Mouse (Mus musculus) megakaryocyte, embryonic 14.5 days (primary cell): ENCODE measurements around the gene Plekho2. TPM values are rescaled to one million over a fixed set of nuclear protein-coding genes. Genes with fewer than 3 reads are reported as not detected.

ENCODE experiments used
- H3K27me3 ChIP-seq: replicated peaks from 2 replicates; pipeline ENCODE3; 2012; ENCODE audit warnings: inconsistent platforms
- H3K36me3 ChIP-seq: replicated peaks from 2 replicates; pipeline ENCODE3; 2012; ENCODE audit warnings: low read length, inconsistent platforms, mixed read lengths
- H3K4me1 ChIP-seq: 2 replicates; pipeline ENCODE4 v1.6.1; 2012; ENCODE audit warnings: inconsistent platforms
- H3K4me3 ChIP-seq: replicated peaks from 2 replicates; pipeline ENCODE3; 2012; ENCODE audit warnings: moderate library complexity, mild to moderate bottlenecking, inconsistent platforms
- H3K9me3 ChIP-seq: 2 replicates; pipeline ENCODE4 v1.6.1; 2012; ENCODE audit warnings: inconsistent platforms
- FLI1 ChIP-seq: IDR thresholded peaks from 2 replicates; pipeline ENCODE4 v1.6.1; 2012; ENCODE audit warnings: low read length, inconsistent platforms, mixed read lengths
- GATA1 ChIP-seq: IDR thresholded peaks from 3 replicates; pipeline ENCODE4 v1.6.1; 2012; ENCODE audit warnings: mixed read lengths, low read length, inconsistent platforms, borderline replicate concordance
- polyA plus RNA-seq: library from polyadenylated mRNA; stranded (reverse); fragments of >175 nt; gene quantifications from 2 replicates; pipeline ENCODE4 v1.2.3, GENCODE M21; 2012; ENCODE audit warnings: low replicate concordance; ENCODE audit not compliant: insufficient read depth

Plekho2 gene
- polyA plus RNA-seq, 1 experiment: 198 TPM

DNA sequence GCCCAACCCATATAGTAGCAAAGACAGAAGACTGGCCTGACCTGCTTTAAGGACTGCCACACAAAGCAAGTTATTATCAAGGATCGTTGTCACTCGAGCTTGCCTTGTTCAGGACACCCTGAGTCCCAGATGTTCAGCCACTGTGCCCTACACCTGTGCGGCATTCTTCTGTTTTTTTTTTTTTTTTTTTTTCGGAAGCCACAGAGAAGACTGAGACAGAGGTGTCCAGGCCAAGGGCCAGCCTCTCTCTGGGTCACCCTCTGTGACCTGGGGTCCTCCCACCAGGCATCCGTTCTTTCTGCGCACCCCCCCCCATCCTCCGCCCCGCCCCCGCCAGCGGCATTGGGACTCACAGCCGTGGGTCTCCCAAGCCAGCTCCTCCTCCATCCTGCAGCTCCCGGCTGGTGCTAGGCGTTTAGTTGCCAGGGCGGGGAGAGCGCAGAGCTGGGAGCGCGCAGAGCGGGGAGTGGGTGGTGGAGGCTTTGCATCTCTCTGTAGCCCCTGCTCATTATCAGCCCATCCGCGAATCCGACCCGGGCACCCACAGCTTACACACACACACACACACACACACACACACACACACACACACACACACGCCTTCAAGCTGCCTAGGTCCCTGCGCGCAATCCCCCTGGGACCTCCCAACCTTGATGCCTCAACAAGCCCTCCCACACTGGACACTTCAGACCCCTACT lies 59.9 kb downstream of the Plekho2 start, which contains the start of gene Ankdd1a:
TSS of gene Ankdd1a (minus strand) at position 387 of the 698 bp plus-strand sequence.
- peaks cover 52% of the 10 kb centered on the region for H3K4me1 ChIP-seq
- peaks cover 13% of the 10 kb centered on the region for H3K27me3 ChIP-seq
- no peaks in the 10 kb centered on the region for H3K9me3 ChIP-seq
- no peak for TF ChIP-seq FLI1
- TF ChIP-seq GATA1: no peak
- H3K4me3 ChIP-seq: no peak within 1 kb of the TSS
- peaks cover 17% of the 10 kb centered on the region for H3K36me3 ChIP-seq

GRCm38 (mm10) chr9:65514851-65515261 lies 65.0 kb downstream of the Plekho2 start:
- Histone ChIP-seq H3K4me3 (no peak overlapping the region), H3K9me3 (no peaks in the 10 kb centered on the region), H3K4me1 (peaks cover 22% of the 10 kb centered on the region), H3K27me3 (peaks cover 54% of the 10 kb centered on the region), H3K36me3 (peaks cover 33% of the 10 kb centered on the region)
- no peak for TF ChIP-seq FLI1

DNA sequence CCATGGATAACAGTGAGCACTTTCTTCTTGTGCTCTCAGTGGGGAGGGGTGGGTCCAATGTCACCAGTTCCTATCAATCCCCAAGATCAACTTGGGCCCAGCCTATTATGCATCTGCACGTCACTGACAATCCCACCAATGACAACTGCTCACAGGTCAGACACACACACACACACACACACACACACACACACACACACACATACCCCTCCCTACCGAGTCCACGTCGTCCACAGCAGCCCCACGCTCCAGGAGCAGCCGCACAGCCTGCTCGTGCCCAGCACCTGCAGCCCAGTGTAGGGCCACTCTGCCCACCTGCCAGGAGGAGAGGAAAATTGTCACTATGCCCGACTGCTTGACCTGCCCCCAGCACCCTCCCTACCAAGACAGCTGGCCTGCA lies 65.4 kb downstream of the Plekho2 start:
- peaks cover 37% of the 10 kb centered on the region for H3K36me3 ChIP-seq
- H3K4me1 ChIP-seq: peaks cover 20% of the 10 kb centered on the region
- no peak for TF ChIP-seq FLI1
- no peak for TF ChIP-seq GATA1
- peaks cover 58% of the 10 kb centered on the region for H3K27me3 ChIP-seq
- no peaks in the 10 kb centered on the region for H3K9me3 ChIP-seq
- no peak overlapping the region for H3K4me3 ChIP-seq

DNA sequence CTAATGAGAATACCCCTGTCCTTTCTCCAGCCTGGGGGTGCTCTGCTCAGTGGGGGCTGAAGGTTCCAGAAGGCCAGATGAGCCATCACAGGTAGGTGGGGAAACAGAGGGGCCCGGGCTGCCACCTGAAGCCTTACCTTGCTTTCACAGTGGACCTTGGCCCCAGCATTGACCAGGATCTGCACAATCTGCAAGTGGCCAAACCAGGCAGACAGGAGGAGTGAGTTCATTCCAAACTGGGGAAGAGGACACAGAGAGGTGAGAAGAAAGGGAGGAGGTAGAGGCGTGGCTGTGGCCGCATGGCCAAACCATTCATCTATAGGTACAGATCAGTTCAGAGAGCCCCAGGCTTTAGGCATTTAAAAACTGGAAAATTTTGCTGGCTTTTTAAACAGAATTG lies 67.3 kb downstream of the Plekho2 start:
- Histone ChIP-seq H3K36me3 (peaks cover 56% of the 10 kb centered on the region), H3K4me1 (peaks cover 16% of the 10 kb centered on the region), H3K27me3 (peaks cover 73% of the 10 kb centered on the region), H3K9me3 (no peaks in the 10 kb centered on the region), H3K4me3 (no peak overlapping the region)
- TF ChIP-seq FLI1: no peak
- no peak for TF ChIP-seq GATA1

DNA sequence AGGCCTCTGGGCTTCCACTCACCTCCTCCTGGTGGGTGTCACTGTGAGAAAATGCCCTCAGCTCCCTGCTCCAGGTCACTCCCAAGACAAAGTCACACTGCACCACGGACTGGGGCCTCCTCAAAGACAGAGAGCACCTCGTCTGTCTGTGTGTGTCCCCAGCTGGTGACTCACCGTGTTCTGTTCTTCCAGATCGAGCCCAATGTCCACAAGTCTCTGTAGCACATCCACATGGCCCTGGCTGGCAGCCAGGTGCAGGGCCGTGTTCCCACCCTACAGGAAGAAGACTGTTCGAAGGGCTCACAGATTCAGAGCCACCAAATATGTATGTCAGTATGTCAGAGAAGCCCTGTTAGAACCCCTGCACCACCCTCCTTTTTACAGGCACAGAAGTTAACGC lies 71.4 kb downstream of the Plekho2 start:
- H3K4me3 ChIP-seq: no peak overlapping the region
- H3K4me1 ChIP-seq: peaks cover 4% of the 10 kb centered on the region; the same call in 1 of the 2 replicates
- H3K27me3 ChIP-seq: peaks cover 71% of the 10 kb centered on the region
- peaks cover 72% of the 10 kb centered on the region for H3K36me3 ChIP-seq
- no peak for TF ChIP-seq GATA1
- no peak for TF ChIP-seq FLI1
- H3K9me3 ChIP-seq: no peaks in the 10 kb centered on the region

DNA sequence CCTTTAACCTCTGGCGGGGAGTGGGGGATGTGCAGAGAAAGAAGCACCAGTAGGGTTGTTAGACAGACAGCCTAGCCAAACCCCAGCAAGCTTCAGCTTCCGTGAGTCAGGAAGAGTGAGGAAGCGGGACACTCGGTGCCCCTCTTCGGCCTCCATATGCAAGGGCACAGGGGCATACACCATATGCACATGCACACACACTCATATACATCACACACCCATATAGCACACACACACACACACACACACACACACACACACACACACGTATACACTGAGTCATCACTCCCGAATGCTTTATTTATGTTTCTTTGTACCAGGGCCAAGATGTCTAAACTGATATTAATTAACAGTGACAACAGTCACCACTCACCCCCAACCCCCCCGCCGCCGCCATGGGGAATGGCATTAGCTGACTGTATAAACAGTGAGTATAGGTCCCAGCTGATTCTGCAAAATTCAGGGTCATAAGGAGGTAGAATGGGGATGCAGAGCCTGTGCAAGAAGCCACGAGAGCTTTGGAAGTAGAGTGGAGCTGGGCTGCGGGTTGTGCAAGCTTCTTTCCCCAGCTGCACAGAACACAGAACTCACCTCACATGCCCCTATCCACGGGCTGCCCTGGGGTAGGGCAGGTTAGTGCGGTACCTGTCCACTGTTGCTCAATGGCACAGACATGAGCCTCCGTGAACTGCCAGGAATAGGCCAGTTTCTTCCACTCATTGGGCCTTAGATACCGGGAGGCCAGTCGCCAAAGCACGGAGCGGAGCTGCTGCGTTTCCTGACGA lies 76.9 kb downstream of the Plekho2 start:
- no peaks in the 10 kb centered on the region for H3K9me3 ChIP-seq
- H3K4me3 ChIP-seq: no peak overlapping the region
- H3K27me3 ChIP-seq: peaks cover 43% of the 10 kb centered on the region
- peaks cover 65% of the 10 kb centered on the region for H3K36me3 ChIP-seq
- H3K4me1 ChIP-seq: peaks cover 17% of the 10 kb centered on the region
- TF ChIP-seq FLI1: no peak
- TF ChIP-seq GATA1: no peak

Other genes with a start within 250 kb of the Plekho2 start
- 7.3 and 14.5 TPM in 2 replicates for gene Pdcd7, start 233.9 kb downstream of the Plekho2 start, polyA plus RNA-seq
- gene Ubap1l, start 219.0 kb downstream of the Plekho2 start, polyA plus RNA-seq: 0.28 and 4.7 TPM in 2 replicates
- gene Kbtbd13, start 188.4 kb downstream of the Plekho2 start, polyA plus RNA-seq: not detected in 2 replicates
- gene Rasl12, start 181.5 kb downstream of the Plekho2 start, polyA plus RNA-seq: not detected in 2 replicates
- gene Slc51b, start 157.1 kb downstream of the Plekho2 start, polyA plus RNA-seq: not detected in 2 replicates
- 4.8 and 6.3 TPM in 2 replicates for gene Mtfmt, start 144.3 kb downstream of the Plekho2 start, polyA plus RNA-seq
- gene Spg21, start 119.1 kb downstream of the Plekho2 start, polyA plus RNA-seq: 9.2 and 10.3 TPM in 2 replicates
- gene Ankdd1a, start 59.8 kb downstream of the Plekho2 start, polyA plus RNA-seq: 2.0 TPM in 1 of 2 replicates, not detected in the other
- gene Pif1, start 7.1 kb upstream of the Plekho2 start, polyA plus RNA-seq: 3.9 and 6.9 TPM in 2 replicates
- gene Rbpms2, start 49.6 kb upstream of the Plekho2 start, polyA plus RNA-seq: 500 and 536 TPM in 2 replicates
- gene Oaz2, start 88.0 kb upstream of the Plekho2 start, polyA plus RNA-seq: 27.7 and 31.8 TPM in 2 replicates
- gene Zfp609, start 247.5 kb upstream of the Plekho2 start, polyA plus RNA-seq: 1.2 and 15.5 TPM in 2 replicates